Mouse (Mus musculus) gonadal fat pad, adult 2 months (tissue): ENCODE measurements around the gene Sox15. TPM values are rescaled to one million over a fixed set of nuclear protein-coding genes. Genes with fewer than 3 reads are reported as not detected.

Experiments
- DNase-seq: peaks from one replicate; pipeline ENCODE4 v3.0.0-alpha.2; 2012; ENCODE audit warnings: low read depth
- polyA plus RNA-seq: library from polyadenylated mRNA; depleted of rRNA; stranded (reverse); fragments of >200 nt; gene quantifications from 2 replicates; pipeline ENCODE4 v1.2.3, GENCODE M21; 2012

Sox15 gene
- polyA plus RNA-seq, 1 experiment: 2.4 TPM

GRCm38 (mm10) chr11:69635471-69635870, 19.6 kb upstream of the Sox15 start:
- DNase-seq: no peak

- no peak for DNase-seq
These were observed 9.3 kb upstream of the Sox15 start for GRCm38 (mm10) chr11:69645860-69646259.

GRCm38 (mm10) chr11:69653399-69653798, 1.7 kb upstream of the Sox15 start:
- DNase-seq: no peak

- DNase-seq: no peak
These were observed 354 bp upstream of the Sox15 start for GRCm38 (mm10) chr11:69654760-69655159.

GRCm38 (mm10) chr11:69656065-69656455, 946 bp downstream of the Sox15 start:
- DNase-seq: no peak

- no peak for DNase-seq
These were observed 1.7 kb downstream of the Sox15 start for GRCm38 (mm10) chr11:69656617-69657461.

GRCm38 (mm10) chr11:69657462-69657881, 2.4 kb downstream of the Sox15 start:
- no peak for DNase-seq

GRCm38 (mm10) chr11:69661221-69661881, 6.2 kb downstream of the Sox15 start:
- DNase-seq: no peak

- no peak for DNase-seq
These were observed 7.3 kb downstream of the Sox15 start, which contains the start of gene Mpdu1 for GRCm38 (mm10) chr11:69662213-69662966. Mpdu1 (minus strand) TSS chr11:69662642.

GRCm38 (mm10) chr11:69662967-69663671, 8.0 kb downstream of the Sox15 start:
- DNase-seq: no peak

- no peak for DNase-seq
These were observed 8.7 kb downstream of the Sox15 start for GRCm38 (mm10) chr11:69663795-69664194.

GRCm38 (mm10) chr11:69664841-69665240, 9.7 kb downstream of the Sox15 start:
- no peak for DNase-seq

GRCm38 (mm10) chr11:69665457-69665960, 10.4 kb downstream of the Sox15 start:
- no peak for DNase-seq

- DNase-seq: no peak
These were observed 11.0 kb downstream of the Sox15 start, which contains the start of gene Cd68 for GRCm38 (mm10) chr11:69665961-69666664. Cd68 (minus strand) TSS chr11:69666153.

GRCm38 (mm10) chr11:69666665-69667005, 11.5 kb downstream of the Sox15 start:
- no peak for DNase-seq

- no peak for DNase-seq
These were observed 15.9 kb downstream of the Sox15 start for GRCm38 (mm10) chr11:69670786-69671725.

GRCm38 (mm10) chr11:69671726-69672124, 16.6 kb downstream of the Sox15 start:
- no peak for DNase-seq

GRCm38 (mm10) chr11:69672211-69672706, 17.1 kb downstream of the Sox15 start, which contains the start of gene Eif4a1:
Eif4a1 (minus strand) TSS chr11:69672423.
- DNase-seq: no peak

GRCm38 (mm10) chr11:69679144-69679543, 24.0 kb downstream of the Sox15 start:
- no peak for DNase-seq
